Mouse (Mus musculus) intestine, postnatal 0 days (tissue): Measurements from ENCODE around the gene Gcc1. TPM values are rescaled to one million over a fixed set of nuclear protein-coding genes. Genes with fewer than 3 reads are reported as not detected.

Experiments used
- ATAC-seq: fragments of 200-750 bp; cut with Nextera tagmentation; 2 replicates; pipeline ENCODE4 v1.8.0; 2017; ENCODE audit warnings: mild to moderate bottlenecking, moderate TSS enrichment, moderate library complexity
- H3K27ac ChIP-seq: fragments of 300-500 bp; sonication (generic); 2 replicates; pipeline ENCODE4 v1.5.1; 2014; ENCODE audit warnings: mild to moderate bottlenecking, low read depth, low read length, moderate library complexity
- H3K27me3 ChIP-seq: fragments of 300-500 bp; sonication (generic); replicated peaks from 2 replicates; pipeline ENCODE4 v1.6.1; 2014; ENCODE audit warnings: low read length, mixed read lengths; ENCODE audit not compliant: control insufficient read depth, insufficient read depth
- H3K36me3 ChIP-seq: fragments of 300-500 bp; sonication (generic); 2 replicates; pipeline ENCODE4 v1.6.1; 2014; ENCODE audit warnings: mild to moderate bottlenecking, moderate library complexity; ENCODE audit not compliant: control insufficient read depth, insufficient read depth
- H3K4me1 ChIP-seq: fragments of 300-500 bp; sonication (generic); replicated peaks from 2 replicates; pipeline ENCODE4 v1.6.1; 2014; ENCODE audit warnings: antibody characterized with exemption, low read length, mixed read lengths; ENCODE audit not compliant: control insufficient read depth, insufficient read depth
- H3K4me2 ChIP-seq: fragments of 300-500 bp; sonication (generic); replicated peaks from 2 replicates; pipeline ENCODE4 v1.6.1; 2014; ENCODE audit warnings: low read depth, mild to moderate bottlenecking, moderate library complexity
- H3K4me3 ChIP-seq: fragments of 300-500 bp; sonication (generic); 2 replicates; pipeline ENCODE4 v1.5.1; 2014; ENCODE audit warnings: low read depth, low read length
- H3K9ac ChIP-seq: fragments of 300-500 bp; sonication (generic); 2 replicates; pipeline ENCODE4 v1.6.1; 2014; ENCODE audit warnings: mild to moderate bottlenecking, low read depth, low read length
- H3K9me3 ChIP-seq: fragments of 300-500 bp; sonication (generic); 2 replicates; pipeline ENCODE4 v1.6.1; 2016; ENCODE audit warnings: mixed run types; ENCODE audit not compliant: control insufficient read depth
- CTCF ChIP-seq: sonication (generic); IDR thresholded peaks from 2 replicates; pipeline ENCODE4 v1.5.1; 2016; ENCODE audit warnings: low read depth, mild to moderate bottlenecking, control low read depth, antibody characterized with exemption, moderate library complexity
- WGBS: fragments of 180-500 bp; shearing (Covaris S2); extraction: QIAGEN DNeasy Blood & Tissue Kit; methylation state at CpG from one replicate; pipeline ENCODE4 v1.1.7; 2014; 5-methylcytosine and 5-hydroxymethylcytosine counted together
- polyA plus RNA-seq: library from polyadenylated mRNA; unstranded; fragments of >200 nt; fragmentation: Nextera tagmentation; extraction: Ambion mirVana; gene quantifications from 2 replicates; pipeline ENCODE4 v1.2.1, GENCODE M21; 2015

The Gcc1 gene
- polyA plus RNA-seq, 1 experiment from 2014 or later = 5.3 TPM

DNA sequence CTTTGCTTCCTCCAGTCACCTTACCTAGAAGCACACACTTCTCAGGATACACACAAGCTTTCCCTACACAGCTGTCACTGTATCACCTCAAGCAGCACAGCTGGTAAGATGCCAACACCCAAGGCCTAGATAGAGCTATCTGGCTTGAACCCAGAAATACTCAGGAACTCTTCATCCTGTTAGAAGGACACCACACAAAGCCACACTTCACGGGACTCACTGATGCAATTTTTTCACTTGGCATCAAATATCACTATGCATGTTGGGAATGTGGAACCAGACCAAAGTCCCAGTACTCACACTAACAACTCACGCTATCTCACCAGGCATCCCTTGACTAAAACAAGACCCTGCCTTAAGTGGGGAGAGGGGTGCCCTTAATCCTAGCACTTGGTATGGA lies 8.5 kb downstream of the Gcc1 start:
- no peak for ATAC-seq
- no peak overlapping the region for H3K4me3 ChIP-seq
- peak overlapping the region; percentile 96 for H3K4me2 ChIP-seq
- H3K9me3 ChIP-seq = no peaks in the 10 kb centered on the region
- TF ChIP-seq CTCF = no peak
- 0 out of 2 replicates have a peak, but pooled peaks cover 7% of the 10 kb centered on the region for H3K4me1 ChIP-seq
- H3K9ac ChIP-seq = no peak overlapping the region
- H3K27ac ChIP-seq = no peak overlapping the region
- H3K36me3 ChIP-seq = peaks cover 29% of the 10 kb centered on the region
- WGBS = 53% methylated on average over 2 of the region's 2 CpGs
- H3K27me3 ChIP-seq = no peaks in the 10 kb centered on the region

DNA sequence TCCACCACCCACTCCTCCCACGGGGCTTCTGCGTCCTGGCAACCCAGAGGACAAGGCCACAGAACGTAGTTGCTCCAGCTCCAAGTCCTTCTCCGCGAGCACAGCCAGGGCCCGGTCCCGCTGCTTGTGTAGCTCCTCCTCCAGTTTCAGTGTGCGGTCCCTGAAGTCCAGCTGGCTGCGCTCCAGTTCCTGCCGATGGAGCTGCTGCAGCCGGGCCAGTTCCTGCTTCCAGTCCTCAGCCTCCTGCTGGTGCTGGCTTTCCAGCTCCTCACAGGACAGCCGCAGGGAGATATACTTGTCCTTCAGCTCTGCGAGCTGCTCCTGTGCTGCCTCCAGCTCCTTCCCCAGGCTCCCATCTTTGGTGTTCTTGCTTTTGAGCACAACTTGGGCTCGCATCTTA lies 9.7 kb downstream of the Gcc1 start:
- no peak overlapping the region for H3K4me3 ChIP-seq
- H3K27ac ChIP-seq = no peak overlapping the region
- H3K9ac ChIP-seq = no peak overlapping the region
- 70% methylated on average over 13 of the region's 14 CpGs for whole genome bisulfite sequencing
- H3K27me3 ChIP-seq = no peaks in the 10 kb centered on the region
- TF ChIP-seq CTCF = peak; percentile 32
- H3K9me3 ChIP-seq = no peaks in the 10 kb centered on the region
- no peak overlapping the region; the same call in 1 of the 2 replicates for H3K4me2 ChIP-seq
- 0 out of 2 replicates have a peak, but pooled peaks cover 7% of the 10 kb centered on the region for H3K4me1 ChIP-seq
- ATAC-seq = no peak
- peaks cover 29% of the 10 kb centered on the region for H3K36me3 ChIP-seq

GRCm38 (mm10) chr6:28416981-28417380 lies 11.2 kb downstream of the Gcc1 start:
- Histone ChIP-seq H3K27ac (no peak overlapping the region), H3K9ac (no peak overlapping the region), H3K4me1 (0 out of 2 replicates have a peak, but pooled peaks cover 7% of the 10 kb centered on the region), H3K4me3 (no peak overlapping the region), H3K9me3 (no peaks in the 10 kb centered on the region), H3K36me3 (peaks cover 29% of the 10 kb centered on the region), H3K27me3 (no peaks in the 10 kb centered on the region), H3K4me2 (no peak overlapping the region)
- WGBS = 62% methylated on average over 4 of the region's 4 CpGs
- no peak for ATAC-seq
- no peak for TF ChIP-seq CTCF

- ATAC-seq = no peak
- peaks cover 9% of the 10 kb centered on the region; the same call in 1 of the 2 replicates for H3K36me3 ChIP-seq
- H3K4me1 ChIP-seq = no peaks in the 10 kb centered on the region
- H3K4me2 ChIP-seq = no peak overlapping the region
- no peak overlapping the region for H3K4me3 ChIP-seq
- no peak for TF ChIP-seq CTCF
- WGBS = 70% methylated on average over 2 of the region's 2 CpGs
- no peak overlapping the region for H3K27ac ChIP-seq
- no peaks in the 10 kb centered on the region for H3K27me3 ChIP-seq
- H3K9ac ChIP-seq = no peak overlapping the region
- H3K9me3 ChIP-seq = no peaks in the 10 kb centered on the region
These were observed 17.0 kb downstream of the Gcc1 start for GRCm38 (mm10) chr6:28411236-28411635.

DNA sequence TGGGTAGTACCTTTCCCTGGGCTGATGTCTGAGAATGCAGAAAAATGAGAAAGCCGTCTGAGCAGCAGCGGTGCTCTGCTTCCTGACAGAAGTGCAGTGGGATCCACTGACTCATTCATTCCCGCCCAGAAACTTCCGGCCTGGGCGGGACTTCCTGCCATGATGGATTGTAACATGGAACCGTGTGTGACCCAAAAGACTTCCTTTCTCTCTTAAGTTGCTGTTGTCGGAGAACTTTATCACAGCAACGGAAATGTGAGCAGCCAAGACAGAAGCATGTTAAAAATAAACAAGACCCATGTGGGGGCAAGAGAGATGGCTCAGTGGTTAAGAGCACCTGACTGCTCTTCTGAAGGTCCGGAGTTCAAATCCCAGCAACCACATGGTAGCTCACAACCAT lies 18.1 kb downstream of the Gcc1 start:
- Histone ChIP-seq H3K27ac (no peak overlapping the region), H3K9me3 (no peaks in the 10 kb centered on the region), H3K9ac (no peak overlapping the region), H3K4me1 (no peaks in the 10 kb centered on the region), H3K4me2 (no peak overlapping the region), H3K36me3 (peaks cover 1% of the 10 kb centered on the region; the same call in 1 of the 2 replicates), H3K4me3 (no peak overlapping the region), H3K27me3 (no peaks in the 10 kb centered on the region)
- WGBS = 73% methylated on average over 9 of the region's 9 CpGs
- no peak for ATAC-seq
- no peak for TF ChIP-seq CTCF

- TF ChIP-seq CTCF = peak; percentile 52
- H3K9ac ChIP-seq = no peak overlapping the region
- peaks cover 26% of the 10 kb centered on the region for H3K27me3 ChIP-seq
- H3K4me1 ChIP-seq = no peaks in the 10 kb centered on the region
- no peak overlapping the region for H3K4me2 ChIP-seq
- H3K4me3 ChIP-seq = no peak overlapping the region
- H3K36me3 ChIP-seq = no peaks in the 10 kb centered on the region
- no peak overlapping the region for H3K27ac ChIP-seq
- 89% methylated on average over 4 of the region's 4 CpGs for WGBS
- ATAC-seq = no peak
- H3K9me3 ChIP-seq = peaks cover 2% of the 10 kb centered on the region; the same call in 1 of the 2 replicates
These were observed 28.4 kb downstream of the Gcc1 start for GRCm38 (mm10) chr6:28399791-28400190.

- Histone ChIP-seq H3K4me1 (no peaks in the 10 kb centered on the region), H3K4me2 (no peak overlapping the region), H3K27ac (no peak overlapping the region), H3K27me3 (peaks cover 29% of the 10 kb centered on the region), H3K4me3 (no peak overlapping the region), H3K9me3 (no peaks in the 10 kb centered on the region), H3K36me3 (no peaks in the 10 kb centered on the region), H3K9ac (no peak overlapping the region)
- TF ChIP-seq CTCF = peak; percentile 36
- 87% methylated on average over 3 of the region's 3 CpGs for WGBS
- ATAC-seq = no peak
These were observed 29.5 kb downstream of the Gcc1 start for GRCm38 (mm10) chr6:28398726-28399125.
